Mouse (Mus musculus) heart, adult 2 months (tissue): Measurements from ENCODE around the gene Tmem176b.

Experiments used
- CTCF ChIP-seq: fragments of 200-600 bp; IDR thresholded peaks from 2 replicates; pipeline ENCODE4 v1.8.1; 2022; ENCODE audit warnings: antibody characterized with exemption, mild to moderate bottlenecking, moderate library complexity
- POLR2A ChIP-seq: fragments of 200-500 bp; IDR thresholded peaks from 2 replicates; pipeline ENCODE4 v1.6.1; 2011; ENCODE audit warnings: mild to moderate bottlenecking, low read depth, low read length, control low read depth; ENCODE audit not compliant: insufficient read depth

GRCm38 (mm10) chr6:48784406-48784805 is 56.9 kb downstream of the Tmem176b start:
- TF ChIP-seq CTCF (no peak), POLR2A (no peak)
